ENCODE assay signal across 17 mouse cellular contexts in genomic region chr13:48161339-48161738, GRCm38 (mm10).
DNase-seq lines count a peak whose midpoint lies in the region; ATAC-seq and TF ChIP-seq lines count a peak whose summit lies in the region.
"Had no signal": no experiment of that assay in that cellular context is flagged by ENCODE, and none has a peak within 500 bp of the region (broad histone marks: within the 10 kb centered on the region; RNA-seq: fewer than 3 reads in every experiment).

No protein-coding gene starts in this region.

- H3K4me1 ChIP-seq in forebrain, embryonic 15.5 days = peaks cover 35% of the 10 kb centered on the region
- peaks cover 9% of the 10 kb centered on the region; the same call in 1 of the 2 replicates for H3K4me1 ChIP-seq in hindbrain, postnatal 0 days (ENCODE audit: insufficient read depth, low read length)
- peaks cover 18% of the 10 kb centered on the region for H3K4me1 ChIP-seq in neural tube, embryonic 12.5 days
- no peaks in the 10 kb centered on the region for H3K4me1 ChIP-seq in cerebellum, adult 2 months (ENCODE audit: control insufficient read depth, insufficient read depth, low read length)

- no peak for TF ChIP-seq CTCF in hindbrain, postnatal 0 days (IDR thresholded peaks at IDR 0.05; ENCODE audit: low read depth)
- no peak for TF ChIP-seq CTCF in cerebellum, adult 2 months (IDR thresholded peaks at IDR 0.05; ENCODE audit: borderline replicate concordance, insufficient read depth, low read depth, low read length)

- no peaks in the 10 kb centered on the region for H3K36me3 ChIP-seq in forebrain, embryonic 15.5 days
- no peaks in the 10 kb centered on the region for H3K36me3 ChIP-seq in hindbrain, postnatal 0 days (ENCODE audit: insufficient read depth, low read length)
- H3K36me3 ChIP-seq in neural tube, embryonic 12.5 days = no peaks in the 10 kb centered on the region
- H3K36me3 ChIP-seq: G1E; heart, embryonic 13.5 days; limb, embryonic 13.5 days had no signal

- no peaks in the 10 kb centered on the region for H3K9me3 ChIP-seq in forebrain, embryonic 15.5 days
- no peaks in the 10 kb centered on the region for H3K9me3 ChIP-seq in hindbrain, postnatal 0 days (ENCODE audit: low read length)
- no peaks in the 10 kb centered on the region for H3K9me3 ChIP-seq in neural tube, embryonic 12.5 days
- H3K9me3 ChIP-seq: heart, embryonic 13.5 days; limb, embryonic 13.5 days had no signal

- H3K9ac ChIP-seq in forebrain, embryonic 15.5 days (replicated peaks) = 0 out of 2 replicates have a peak overlapping the region, but pooled peaks have one; percentile 20
- no peak overlapping the region for H3K9ac ChIP-seq in hindbrain, postnatal 0 days (replicated peaks; ENCODE audit: low read length)
- H3K9ac ChIP-seq in neural tube, embryonic 12.5 days = no peak overlapping the region
- H3K9ac ChIP-seq: heart, embryonic 13.5 days; limb, embryonic 13.5 days; liver, postnatal 0 days had no signal

- no peak overlapping the region for H3K4me3 ChIP-seq in forebrain, embryonic 15.5 days
- peak overlapping the region; percentile 18; the same call in 1 of the 2 replicates for H3K4me3 ChIP-seq in hindbrain, postnatal 0 days (ENCODE audit: low read length)
- no peak overlapping the region for H3K4me3 ChIP-seq in neural tube, embryonic 12.5 days
- no peak overlapping the region for H3K4me3 ChIP-seq in cerebellum, adult 2 months (replicated peaks; ENCODE audit: insufficient read depth, low read depth, low read length)
- H3K4me3 ChIP-seq: heart, embryonic 13.5 days; layer of hippocampus, adult 2 months; limb, embryonic 13.5 days had no signal

- H3K4me2 ChIP-seq in forebrain, embryonic 15.5 days (replicated peaks) = peak overlapping the region; percentile 33
- peak overlapping the region; percentile 47 for H3K4me2 ChIP-seq in hindbrain, postnatal 0 days (ENCODE audit: low read depth, low read length)
- H3K4me2 ChIP-seq in neural tube, embryonic 12.5 days (replicated peaks) = peak overlapping the region; percentile 30
- H3K4me2 ChIP-seq: heart, embryonic 13.5 days; limb, embryonic 13.5 days had no signal

- no peaks in the 10 kb centered on the region for H3K27me3 ChIP-seq in forebrain, embryonic 15.5 days
- H3K27me3 ChIP-seq in hindbrain, postnatal 0 days (ENCODE audit: insufficient read depth, low read length) = no peaks in the 10 kb centered on the region
- H3K27me3 ChIP-seq in neural tube, embryonic 12.5 days (replicated peaks) = no peaks in the 10 kb centered on the region
- H3K27me3 ChIP-seq in cerebellum, adult 2 months (ENCODE audit: control insufficient read depth, insufficient read depth, low read length) = no peaks in the 10 kb centered on the region
- H3K27me3 ChIP-seq: heart, embryonic 13.5 days had no signal

- TF ChIP-seq POLR2A in cerebellum, adult 2 months (IDR thresholded peaks at IDR 0.05; ENCODE audit: borderline replicate concordance, insufficient read depth, low read length) = no peak

- DNase-seq in embryo, embryonic 11 days = peak; percentile 53
- DNase-seq in hindbrain, postnatal 0 days (ENCODE audit: low spot score) = peak; percentile 20
- no peak for DNase-seq in spleen, postnatal 4 days (ENCODE audit: low spot score in 2 of 2)
- DNase-seq in cerebellum, adult 2 months = no peak
- DNase-seq in ovary, adult 18-20 months (ENCODE audit: low spot score) = no peak
- DNase-seq: cerebellum, adult 8-10 months; gastrocnemius, postnatal 10 days; kidney, adult 9 months; liver, postnatal 0 days; lung, postnatal 36 days had no signal

- 2% methylated on average over 9 of the region's 9 CpGs for WGBS in forebrain, embryonic 15.5 days
- 17% methylated on average over 9 of the region's 9 CpGs for WGBS in hindbrain, postnatal 0 days
- 19% methylated on average over 9 of the region's 9 CpGs for WGBS in neural tube, embryonic 12.5 days
- 20% methylated on average over 9 of the region's 9 CpGs for WGBS in cerebellum, adult 2 months

- H3K27ac ChIP-seq in forebrain, embryonic 15.5 days (replicated peaks) = peak overlapping the region; percentile 73
- H3K27ac ChIP-seq in hindbrain, postnatal 0 days = 0 out of 2 replicates have a peak overlapping the region, but pooled peaks have one; percentile 2
- H3K27ac ChIP-seq in neural tube, embryonic 12.5 days = no peak overlapping the region
- H3K27ac ChIP-seq in cerebellum, adult 2 months (ENCODE audit: insufficient read depth, low read length) = no peak overlapping the region
- H3K27ac ChIP-seq: heart, embryonic 13.5 days; layer of hippocampus, adult 2 months; limb, embryonic 13.5 days had no signal

- ATAC-seq in forebrain, embryonic 15.5 days (replicated peaks) = peak; percentile 86
- no peak for ATAC-seq in hindbrain, postnatal 0 days
- ATAC-seq in neural tube, embryonic 12.5 days (ENCODE audit: low FRiP score, low read depth) = peak; percentile 63; the same call in 1 of the 2 replicates
- ATAC-seq in monocyte, adult 5-6 weeks (replicated peaks; ENCODE audit: insufficient number of reproducible peaks, low FRiP score, low TSS enrichment, poor library complexity, severe bottlenecking) = no peak
- ATAC-seq: liver, postnatal 0 days had no signal

Comparison
In these comparisons a context has a peak if more than half of its experiments do, and no peak if none do; other contexts are left out.
1. DNase-seq: peak in embryo, embryonic 11 days (single experiment) and hindbrain, postnatal 0 days (single experiment); none in spleen, postnatal 4 days (0 of 2), cerebellum, adult 2 months (0 of 2) and ovary, adult 18-20 months (single experiment).
2. ATAC-seq: peak in forebrain, embryonic 15.5 days (single experiment) and neural tube, embryonic 12.5 days (single experiment); none in hindbrain, postnatal 0 days (single experiment) and monocyte, adult 5-6 weeks (single experiment).
3. H3K27ac ChIP-seq: peak in forebrain, embryonic 15.5 days (single experiment) and hindbrain, postnatal 0 days (single experiment); none in neural tube, embryonic 12.5 days (single experiment) and cerebellum, adult 2 months (single experiment).
4. Peak in every context shown above with its lines, with median percentiles within 50 percentile points of each other: H3K4me2 ChIP-seq.